Mouse (Mus musculus) olfactory bulb, adult 2 months (tissue): ENCODE data around the gene Cdk17. TPM values are rescaled to one million over a fixed set of nuclear protein-coding genes. Genes with fewer than 3 reads are reported as not detected.
A peak's percentile ranks its signal among the peaks of the same experiment; 100 is the strongest.

Source experiments
- H3K27ac ChIP-seq: fragments of 200-500 bp; 2 replicates; pipeline ENCODE4 v1.5.1; 2012; ENCODE audit warnings: low read depth, low read length; ENCODE audit not compliant: insufficient read depth
- H3K4me1 ChIP-seq: fragments of 200-500 bp; 2 replicates; pipeline ENCODE4 v1.6.1; 2012; ENCODE audit warnings: low read length; ENCODE audit not compliant: control insufficient read depth, insufficient read depth
- H3K4me3 ChIP-seq: fragments of 200-500 bp; 2 replicates; pipeline ENCODE4 v1.5.1; 2012; ENCODE audit warnings: mild to moderate bottlenecking, low read depth, low read length, moderate library complexity; ENCODE audit not compliant: insufficient read depth
- CTCF ChIP-seq: fragments of 200-500 bp; IDR thresholded peaks from 2 replicates; pipeline ENCODE4 v1.5.1; 2012; ENCODE audit warnings: low read depth, mild to moderate bottlenecking, low read length, moderate library complexity; ENCODE audit not compliant: insufficient read depth
- POLR2A ChIP-seq: fragments of 200-500 bp; IDR thresholded peaks from 2 replicates; pipeline ENCODE4 v1.6.1; 2012; ENCODE audit warnings: mild to moderate bottlenecking, low read depth, low read length, moderate library complexity; ENCODE audit not compliant: insufficient read depth
- WGBS: fragments of 180-500 bp; shearing (Covaris S2); methylation state at CpG from one replicate; pipeline ENCODE4 v1.1.7; 2018; 5-methylcytosine and 5-hydroxymethylcytosine counted together
- polyA plus RNA-seq: library from polyadenylated mRNA; stranded (reverse); fragments of >200 nt; gene quantifications from 2 replicates; pipeline ENCODE4 v1.2.4, GENCODE M21; 2012; ENCODE audit warnings: low replicate concordance; ENCODE audit not compliant: missing spikeins, insufficient read depth, insufficient read length

Cdk17 gene
- polyA plus RNA-seq, 1 experiment = 158 TPM

- no peak for TF ChIP-seq POLR2A
- TF ChIP-seq CTCF = no peak
- under 1% methylated on average over 23 of the region's 23 CpGs for WGBS
Measured at GRCm38 (mm10) chr10:93309131-93309933, 148.7 kb downstream of the Cdk17 start.

GRCm38 (mm10) chr10:93309934-93310621 is 149.4 kb downstream of the Cdk17 start:
- peaks cover 7% of the 10 kb centered on the region for H3K4me1 ChIP-seq
- TF ChIP-seq POLR2A = no peak
- no peak for TF ChIP-seq CTCF
- under 1% methylated on average over 43 of the region's 43 CpGs for WGBS
- peak overlapping the region; percentile 83 for H3K4me3 ChIP-seq
- H3K27ac ChIP-seq = peak overlapping the region; percentile 77

More at GRCm38 (mm10) chr10:93309131-93309933, 148.7 kb downstream of the Cdk17 start:
- H3K27ac ChIP-seq = no peak overlapping the region
- H3K4me1 ChIP-seq = peaks cover 7% of the 10 kb centered on the region
- peak overlapping the region; percentile 83 for H3K4me3 ChIP-seq

GRCm38 (mm10) chr10:93310721-93311411 is 150.2 kb downstream of the Cdk17 start, which contains the start of gene Elk3:
Gene Elk3 (minus strand): TSS chr10:93311135.
- 1% methylated on average over 52 of the region's 53 CpGs for WGBS
- TF ChIP-seq CTCF (no peak), POLR2A (no peak)
- Histone ChIP-seq H3K4me3 (peak within 1 kb of the TSS; percentile 83), H3K4me1 (peaks cover 7% of the 10 kb centered on the region), H3K27ac (peak within 1 kb of the TSS; percentile 77)

GRCm38 (mm10) chr10:93311576-93311975 is 150.9 kb downstream of the Cdk17 start:
- Histone ChIP-seq H3K4me3 (no peak overlapping the region), H3K4me1 (peaks cover 7% of the 10 kb centered on the region), H3K27ac (no peak overlapping the region)
- WGBS = 45% methylated on average over 4 of the region's 4 CpGs
- no peak for TF ChIP-seq POLR2A

Other genes with a start within 250 kb of the Cdk17 start
- gene Cfap54, start 79.3 kb upstream of the Cdk17 start, polyA plus RNA-seq = not detected in 2 replicates
- not detected in 2 replicates for gene Elk3, start 150.3 kb downstream of the Cdk17 start, polyA plus RNA-seq